Mouse (Mus musculus) 416B (cell line): ENCODE data around the gene Sh3pxd2b.
A peak's percentile ranks its signal among the peaks of the same experiment; 100 is the strongest.

Source experiments
- DNase-seq: peaks from one replicate; pipeline ENCODE4 v3.0.0; 2011; ENCODE audit warnings: low read depth

Sh3pxd2b gene

GRCm38 (mm10) chr11:32373266-32374026, 25.8 kb downstream of the Sh3pxd2b start:
- no peak for DNase-seq

GRCm38 (mm10) chr11:32374027-32374589, 26.5 kb downstream of the Sh3pxd2b start:
- DNase-seq: no peak

GRCm38 (mm10) chr11:32375104-32375535, 27.5 kb downstream of the Sh3pxd2b start:
- no peak for DNase-seq

- DNase-seq: no peak
Measured at GRCm38 (mm10) chr11:32376086-32376485, 28.5 kb downstream of the Sh3pxd2b start.

- DNase-seq: no peak
Measured at GRCm38 (mm10) chr11:32379910-32380309, 32.3 kb downstream of the Sh3pxd2b start.

GRCm38 (mm10) chr11:32383341-32384134, 35.9 kb downstream of the Sh3pxd2b start:
- DNase-seq: no peak

GRCm38 (mm10) chr11:32384135-32384801, 36.6 kb downstream of the Sh3pxd2b start:
- no peak for DNase-seq

GRCm38 (mm10) chr11:32386043-32386442, 38.4 kb downstream of the Sh3pxd2b start:
- no peak for DNase-seq

GRCm38 (mm10) chr11:32388064-32388463, 40.4 kb downstream of the Sh3pxd2b start:
- DNase-seq: no peak

- no peak for DNase-seq
Measured at GRCm38 (mm10) chr11:32393095-32393494, 45.5 kb downstream of the Sh3pxd2b start.

- DNase-seq: no peak
Measured at GRCm38 (mm10) chr11:32395791-32396190, 48.2 kb downstream of the Sh3pxd2b start.

GRCm38 (mm10) chr11:32398446-32398845, 50.8 kb downstream of the Sh3pxd2b start:
- DNase-seq: peak; percentile 47

GRCm38 (mm10) chr11:32399261-32399660, 51.6 kb downstream of the Sh3pxd2b start:
- no peak for DNase-seq

GRCm38 (mm10) chr11:32402712-32403111, 55.1 kb downstream of the Sh3pxd2b start:
- no peak for DNase-seq

GRCm38 (mm10) chr11:32404708-32405107, 57.1 kb downstream of the Sh3pxd2b start:
- DNase-seq: peak; percentile 3

GRCm38 (mm10) chr11:32407863-32408262, 60.2 kb downstream of the Sh3pxd2b start:
- peak; percentile 42 for DNase-seq

- DNase-seq: no peak
Measured at GRCm38 (mm10) chr11:32409052-32409451, 61.4 kb downstream of the Sh3pxd2b start.

GRCm38 (mm10) chr11:32409823-32410562, 62.4 kb downstream of the Sh3pxd2b start:
- DNase-seq: no peak

GRCm38 (mm10) chr11:32420001-32420400, 72.4 kb downstream of the Sh3pxd2b start:
- DNase-seq: peak; percentile 15

- no peak for DNase-seq
Measured at GRCm38 (mm10) chr11:32423311-32423710, 75.7 kb downstream of the Sh3pxd2b start.

GRCm38 (mm10) chr11:32424600-32424999, 77.0 kb downstream of the Sh3pxd2b start:
- DNase-seq: no peak
